Mouse (Mus musculus) testis, adult 2 months (tissue): Measurements from ENCODE around the gene Tnrc6c.

ENCODE experiments used
- CTCF ChIP-seq: fragments of 200-500 bp; IDR thresholded peaks from 2 replicates; pipeline ENCODE4 v1.5.1; 2012; ENCODE audit warnings: low read depth, mild to moderate bottlenecking, inconsistent platforms, low read length, moderate library complexity; ENCODE audit not compliant: control insufficient read depth, insufficient read depth, insufficient replicate concordance
- POLR2A ChIP-seq: fragments of 200-500 bp; IDR thresholded peaks from 2 replicates; pipeline ENCODE4 v1.6.1; 2012; ENCODE audit warnings: low read depth, mild to moderate bottlenecking, inconsistent platforms, low read length, moderate library complexity; ENCODE audit not compliant: control insufficient read depth

DNA sequence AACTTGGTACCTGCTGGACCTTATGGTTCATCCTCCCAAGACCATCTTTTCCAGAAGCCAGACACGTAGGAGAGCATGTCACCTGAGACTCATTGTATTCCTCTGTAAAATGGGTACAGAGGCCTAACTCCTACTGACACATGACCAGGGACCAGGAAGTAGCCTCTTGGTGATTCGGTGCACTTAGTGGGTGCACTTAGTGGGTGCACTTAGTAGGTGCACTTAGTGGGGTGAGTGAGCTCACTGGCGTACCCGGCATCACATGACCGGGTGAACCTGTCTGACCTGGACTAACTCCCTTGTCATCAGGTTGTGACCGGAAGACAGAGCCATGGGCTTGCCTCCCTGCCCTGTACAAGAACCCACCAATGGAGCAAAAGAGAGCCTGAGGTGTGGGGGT, 152.7 kb downstream of the Tnrc6c start:
- TF ChIP-seq CTCF (no peak), POLR2A (no peak)
